In the genomic region with DNA sequence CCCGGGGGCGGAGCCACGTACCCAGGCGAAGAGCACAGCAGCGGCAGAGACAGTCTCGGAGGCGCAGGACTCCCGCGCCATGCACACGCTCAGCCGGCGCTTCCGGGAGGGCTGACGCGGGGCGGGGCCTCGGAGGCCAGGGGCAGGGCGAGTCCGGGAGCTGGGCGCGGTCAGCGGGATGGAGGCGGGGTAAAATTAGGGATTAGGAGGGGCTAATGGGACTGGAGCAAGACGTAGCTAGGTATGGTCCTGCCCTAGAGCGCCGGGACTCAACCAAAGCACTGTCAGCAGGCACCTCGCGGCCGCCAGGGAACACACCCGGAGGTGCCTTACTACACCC, we compare ENCODE assay signal across 8 mouse cellular contexts. TPM values are rescaled to one million over a fixed set of nuclear protein-coding genes. Genes with fewer than 3 reads are reported as not detected.
DNase-seq lines count a peak whose midpoint lies in the region; ATAC-seq and TF ChIP-seq lines count a peak whose summit lies in the region.

A gene (minus strand): TSS at position 116 of the 340 bp plus-strand sequence.

- peak; percentile 74 for DNase-seq in c-Kit-positive CD71-negative TER-119-negative erythroid progenitor cells, embryonic 14.5 days (ENCODE audit: low read depth)
- peak; percentile 87 for DNase-seq in forebrain, embryonic 10.5 days (ENCODE audit: extremely low spot score, low spot score)
- DNase-seq in kidney, postnatal 25 days = peak; percentile 89 to 94

- ATAC-seq in heart, embryonic 15.5 days (replicated peaks; ENCODE audit: insufficient number of reproducible peaks, insufficient read depth, low FRiP score, low read depth) = peak; percentile 91
- ATAC-seq in liver, embryonic 16.5 days (ENCODE audit: low read depth) = peak; percentile 97
- ATAC-seq in neural tube, embryonic 13.5 days (ENCODE audit: low read depth) = peak; percentile 96

- no peaks in the 10 kb centered on the region for H3K4me1 ChIP-seq in ES-Bruce4 (ENCODE audit: control insufficient read depth, insufficient read depth, low read length)
- peaks cover 20% of the 10 kb centered on the region for H3K4me1 ChIP-seq in forebrain, embryonic 10.5 days
- peaks cover 14% of the 10 kb centered on the region for H3K4me1 ChIP-seq in heart, embryonic 15.5 days (replicated peaks)
- peaks cover 11% of the 10 kb centered on the region for H3K4me1 ChIP-seq in liver, embryonic 16.5 days (ENCODE audit: control insufficient read depth, low read depth, low read length)
- peaks cover 29% of the 10 kb centered on the region for H3K4me1 ChIP-seq in neural tube, embryonic 13.5 days (replicated peaks)
- H3K4me1 ChIP-seq in testis, adult 2 months (ENCODE audit: control insufficient read depth, insufficient read depth, low read length) = peaks cover 14% of the 10 kb centered on the region

- H3K27me3 ChIP-seq in ES-Bruce4 (ENCODE audit: control insufficient read depth, insufficient read depth, low read length, poor library complexity, severe bottlenecking) = no peaks in the 10 kb centered on the region
- H3K27me3 ChIP-seq in forebrain, embryonic 10.5 days (ENCODE audit: poor library complexity, severe bottlenecking) = peaks cover 21% of the 10 kb centered on the region
- 0 out of 2 replicates have a peak, but pooled peaks cover 5% of the 10 kb centered on the region for H3K27me3 ChIP-seq in heart, embryonic 15.5 days
- H3K27me3 ChIP-seq in liver, embryonic 16.5 days (ENCODE audit: control insufficient read depth, insufficient read depth, low read depth, low read length) = no peaks in the 10 kb centered on the region
- peaks cover 9% of the 10 kb centered on the region; the same call in 1 of the 2 replicates for H3K27me3 ChIP-seq in neural tube, embryonic 13.5 days
- H3K27me3 ChIP-seq in testis, adult 2 months (ENCODE audit: control insufficient read depth, insufficient read depth, low read length) = no peaks in the 10 kb centered on the region; the same call in 1 of the 2 replicates

- H3K9ac ChIP-seq in ES-Bruce4 (ENCODE audit: low read depth, poor library complexity, severe bottlenecking) = peak within 1 kb of the TSS; percentile 51
- H3K9ac ChIP-seq in heart, embryonic 15.5 days = peak within 1 kb of the TSS; percentile 79
- H3K9ac ChIP-seq in liver, embryonic 16.5 days (ENCODE audit: low read depth, low read length) = peak within 1 kb of the TSS; percentile 72
- H3K9ac ChIP-seq in neural tube, embryonic 13.5 days = peak within 1 kb of the TSS; percentile 83

- peak; percentile 76 for TF ChIP-seq POLR2A in ES-Bruce4 (IDR thresholded peaks at IDR 0.05; ENCODE audit: insufficient read depth, low read length)
- no peak for TF ChIP-seq POLR2A in testis, adult 2 months (IDR thresholded peaks at IDR 0.05; ENCODE audit: control insufficient read depth, low read depth, low read length)

- H3K4me3 ChIP-seq in ES-Bruce4 (ENCODE audit: low read depth, low read length) = peak within 1 kb of the TSS; percentile 72
- peak within 1 kb of the TSS; percentile 60 for H3K4me3 ChIP-seq in forebrain, embryonic 10.5 days
- H3K4me3 ChIP-seq in heart, embryonic 15.5 days = peak within 1 kb of the TSS; percentile 75
- H3K4me3 ChIP-seq in liver, embryonic 16.5 days (ENCODE audit: low read depth, low read length) = peak within 1 kb of the TSS; percentile 65
- peak within 1 kb of the TSS; percentile 72 for H3K4me3 ChIP-seq in neural tube, embryonic 13.5 days
- H3K4me3 ChIP-seq in testis, adult 2 months (ENCODE audit: control insufficient read depth, low read depth, low read length) = peak within 1 kb of the TSS; percentile 87

- H3K4me2 ChIP-seq in heart, embryonic 15.5 days = peak within 1 kb of the TSS; percentile 95
- peak within 1 kb of the TSS; percentile 82 for H3K4me2 ChIP-seq in liver, embryonic 16.5 days (ENCODE audit: low read depth, low read length)
- H3K4me2 ChIP-seq in neural tube, embryonic 13.5 days = peak within 1 kb of the TSS; percentile 84

- no peak for TF ChIP-seq EP300 in ES-Bruce4 (IDR thresholded peaks at IDR 0.05; ENCODE audit: insufficient read depth, low read depth, low read length)

- no peak within 1 kb of the TSS for H3K27ac ChIP-seq in ES-Bruce4 (ENCODE audit: insufficient read depth, low read length)
- H3K27ac ChIP-seq in forebrain, embryonic 10.5 days = peak within 1 kb of the TSS; percentile 82
- H3K27ac ChIP-seq in heart, embryonic 15.5 days = peak within 1 kb of the TSS; percentile 54
- H3K27ac ChIP-seq in liver, embryonic 16.5 days (ENCODE audit: low read length) = no peak within 1 kb of the TSS
- peak within 1 kb of the TSS; percentile 90 for H3K27ac ChIP-seq in neural tube, embryonic 13.5 days (replicated peaks)
- H3K27ac ChIP-seq in testis, adult 2 months (ENCODE audit: control insufficient read depth, insufficient read depth, low read depth, low read length) = no peak within 1 kb of the TSS

- TF ChIP-seq CTCF in ES-Bruce4 (IDR thresholded peaks at IDR 0.05; ENCODE audit: low read depth, low read length) = no peak
- no peak for TF ChIP-seq CTCF in testis, adult 2 months (IDR thresholded peaks at IDR 0.05; ENCODE audit: control insufficient read depth, insufficient read depth, insufficient replicate concordance, low read depth, low read length)

- no peaks in the 10 kb centered on the region for H3K9me3 ChIP-seq in ES-Bruce4 (replicated peaks; ENCODE audit: control insufficient read depth, insufficient read depth, low read length, poor library complexity, severe bottlenecking)
- no peaks in the 10 kb centered on the region for H3K9me3 ChIP-seq in forebrain, embryonic 10.5 days
- no peaks in the 10 kb centered on the region for H3K9me3 ChIP-seq in heart, embryonic 15.5 days (replicated peaks)
- no peaks in the 10 kb centered on the region for H3K9me3 ChIP-seq in liver, embryonic 16.5 days (replicated peaks; ENCODE audit: control insufficient read depth, low read length)
- no peaks in the 10 kb centered on the region for H3K9me3 ChIP-seq in neural tube, embryonic 13.5 days

- under 1% methylated on average over 30 of the region's 30 CpGs for WGBS in forebrain, embryonic 10.5 days
- WGBS in heart, embryonic 15.5 days = under 1% methylated on average over 30 of the region's 30 CpGs
- WGBS in liver, embryonic 16.5 days (ENCODE audit: insufficient replicate concordance) = under 1% methylated on average over 28 of the region's 30 CpGs
- WGBS in neural tube, embryonic 13.5 days = under 1% methylated on average over 30 of the region's 30 CpGs

- H3K36me3 ChIP-seq in ES-Bruce4 (ENCODE audit: control insufficient read depth, insufficient read depth, low read length, poor library complexity, severe bottlenecking) = no peaks in the 10 kb centered on the region
- H3K36me3 ChIP-seq in forebrain, embryonic 10.5 days (replicated peaks) = peaks cover 1% of the 10 kb centered on the region; the same call in 1 of the 2 replicates
- no peaks in the 10 kb centered on the region for H3K36me3 ChIP-seq in heart, embryonic 15.5 days
- H3K36me3 ChIP-seq in liver, embryonic 16.5 days (ENCODE audit: control insufficient read depth, insufficient read depth) = no peaks in the 10 kb centered on the region
- no peaks in the 10 kb centered on the region for H3K36me3 ChIP-seq in neural tube, embryonic 13.5 days
- H3K36me3 ChIP-seq in testis, adult 2 months (ENCODE audit: control insufficient read depth, insufficient read depth, low read length) = no peaks in the 10 kb centered on the region

RNA-seq across cellular contexts. Expression of the gene that starts here (rescaled TPM):
- 5.8 and 7.5 TPM in 2 replicates for polyA plus RNA-seq in ES-Bruce4 (2011; ENCODE audit: insufficient read depth, insufficient read length, low read depth, missing spikeins)
- 15.6 and 16.7 TPM in 2 replicates for polyA plus RNA-seq in forebrain, embryonic 10.5 days (2016; fragmentation: Nextera tagmentation; extraction: Ambion mirVana)
- polyA plus RNA-seq in heart, embryonic 15.5 days (2015; fragmentation: Nextera tagmentation; extraction: Ambion mirVana) = 9.3 and 10.3 TPM in 2 replicates
- 4.8 and 4.9 TPM in 2 replicates for polyA plus RNA-seq in liver, embryonic 16.5 days (2015; fragmentation: Nextera tagmentation; extraction: Ambion mirVana)
- 30.7 and 34.0 TPM in 2 replicates for polyA plus RNA-seq in neural tube, embryonic 13.5 days (2015; fragmentation: Nextera tagmentation; extraction: Ambion mirVana)
- 6.8 and 7.7 TPM in 2 replicates for polyA plus RNA-seq in testis, adult 2 months (2012; rRNA removed)

Comparison
In these comparisons a context has a peak if more than half of its experiments do, and no peak if none do; other contexts are left out.
1. H3K27ac ChIP-seq: peak in forebrain, embryonic 10.5 days (single experiment), heart, embryonic 15.5 days (single experiment) and neural tube, embryonic 13.5 days (single experiment); none in ES-Bruce4 (single experiment), liver, embryonic 16.5 days (single experiment) and testis, adult 2 months (single experiment).
2. Peak in every context shown above with its lines, with median percentiles within 50 percentile points of each other: H3K4me3 ChIP-seq, H3K9ac ChIP-seq, DNase-seq, ATAC-seq and H3K4me2 ChIP-seq.